Mouse (Mus musculus): ENCODE results near the gene Mid1.
A peak's percentile ranks its signal among the peaks of the same experiment; 100 is the strongest.

Mid1 gene

DNA sequence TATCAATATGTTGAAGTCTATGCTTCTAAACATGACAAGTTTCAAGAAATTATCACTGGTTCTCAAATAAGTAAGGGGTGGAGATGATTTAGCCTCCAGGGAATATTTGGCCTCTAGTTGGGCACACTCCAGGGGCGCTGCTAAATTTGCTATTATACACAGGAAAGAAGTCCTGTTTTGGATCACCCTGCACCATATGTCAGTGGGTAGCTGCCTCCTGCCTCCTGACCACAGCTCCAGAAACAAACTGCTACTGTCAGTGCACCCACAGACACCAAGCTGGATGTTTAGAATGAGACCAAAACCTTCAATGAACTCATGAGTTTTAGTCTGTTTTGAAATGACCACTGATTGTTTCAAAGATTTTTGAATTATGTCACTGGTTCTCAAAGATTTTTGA lies 128.7 kb downstream of the Mid1 start:
- DNase-seq: no peak

DNA sequence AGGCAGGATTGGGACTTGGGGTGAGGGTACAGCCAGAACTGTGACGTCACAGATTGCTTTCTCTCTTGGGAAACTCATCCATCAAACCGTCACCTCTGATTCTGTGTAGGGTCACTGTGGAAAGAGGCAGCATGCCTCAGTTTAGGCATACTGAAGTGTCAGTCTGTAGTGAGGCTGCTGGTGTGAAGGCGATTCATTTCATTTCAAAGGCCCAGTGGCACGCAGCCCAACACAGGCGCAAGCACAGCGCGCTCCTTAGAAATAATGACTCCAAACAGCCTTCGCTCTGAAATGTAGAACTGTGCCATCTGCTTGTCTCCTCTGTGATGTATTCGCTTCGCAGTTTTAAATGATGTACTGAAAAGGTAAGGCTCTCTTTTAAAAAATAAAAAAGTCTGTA lies 141.9 kb downstream of the Mid1 start:
- DNase-seq: no peak

DNA sequence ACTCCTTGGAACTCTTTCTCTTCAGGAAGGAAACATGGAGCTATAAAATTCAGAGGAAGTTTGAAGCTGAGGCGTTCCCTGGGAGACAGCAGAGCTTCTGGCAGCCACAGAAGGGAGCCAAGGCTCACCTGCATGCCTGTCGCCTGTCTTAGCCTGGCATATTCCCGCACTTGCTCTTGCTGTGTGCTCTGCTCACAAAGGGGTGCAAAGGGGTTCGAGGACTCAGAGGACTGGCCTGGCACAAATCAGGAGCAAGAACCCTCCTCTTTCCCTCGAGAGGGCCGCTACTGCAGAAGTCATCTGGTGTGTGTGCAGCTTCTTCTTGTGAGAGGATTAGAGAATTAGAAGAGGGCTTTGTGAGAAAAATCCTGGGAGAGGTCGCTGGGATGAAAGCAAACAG lies 142.7 kb downstream of the Mid1 start:
- DNase-seq: no peak

DNA sequence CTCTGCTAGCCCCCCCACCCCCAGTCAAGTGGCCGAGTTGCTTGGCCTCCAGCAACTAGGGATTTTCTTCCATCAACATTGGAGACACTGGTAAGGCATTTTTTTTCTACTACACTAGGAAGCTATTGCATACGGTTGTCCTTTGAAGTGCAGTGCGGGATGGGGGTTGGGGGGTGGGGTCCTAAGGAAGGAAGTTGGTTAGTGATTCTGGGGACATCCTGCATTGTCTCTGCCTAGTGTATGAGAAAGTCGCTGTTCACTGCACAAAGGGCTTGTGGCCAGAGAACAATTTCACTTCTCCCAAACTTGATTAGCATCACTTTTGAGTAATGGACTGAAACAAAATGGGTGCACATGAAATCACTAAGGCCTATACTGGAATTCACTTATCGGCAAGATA lies 143.1 kb downstream of the Mid1 start:
- DNase-seq: no peak

DNA sequence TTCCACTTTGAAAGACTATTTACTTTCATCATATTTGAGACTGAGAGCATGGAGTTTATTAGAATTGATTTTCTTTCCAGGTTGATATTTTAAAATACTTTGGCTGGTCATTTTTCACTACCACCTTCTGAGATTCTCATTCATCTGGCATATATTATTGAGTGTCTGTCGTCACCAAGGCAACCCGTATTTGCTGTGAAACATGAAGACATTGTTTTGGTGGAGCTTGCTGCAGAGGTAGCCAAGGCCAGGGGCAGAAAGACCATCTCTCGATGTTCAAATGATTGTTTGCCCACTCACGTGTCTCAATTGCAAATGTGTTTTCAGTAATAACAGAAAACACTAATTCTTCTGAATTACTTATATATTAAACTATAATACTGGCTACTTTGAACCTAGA lies 145.1 kb downstream of the Mid1 start:
- DNase-seq: no peak

DNA sequence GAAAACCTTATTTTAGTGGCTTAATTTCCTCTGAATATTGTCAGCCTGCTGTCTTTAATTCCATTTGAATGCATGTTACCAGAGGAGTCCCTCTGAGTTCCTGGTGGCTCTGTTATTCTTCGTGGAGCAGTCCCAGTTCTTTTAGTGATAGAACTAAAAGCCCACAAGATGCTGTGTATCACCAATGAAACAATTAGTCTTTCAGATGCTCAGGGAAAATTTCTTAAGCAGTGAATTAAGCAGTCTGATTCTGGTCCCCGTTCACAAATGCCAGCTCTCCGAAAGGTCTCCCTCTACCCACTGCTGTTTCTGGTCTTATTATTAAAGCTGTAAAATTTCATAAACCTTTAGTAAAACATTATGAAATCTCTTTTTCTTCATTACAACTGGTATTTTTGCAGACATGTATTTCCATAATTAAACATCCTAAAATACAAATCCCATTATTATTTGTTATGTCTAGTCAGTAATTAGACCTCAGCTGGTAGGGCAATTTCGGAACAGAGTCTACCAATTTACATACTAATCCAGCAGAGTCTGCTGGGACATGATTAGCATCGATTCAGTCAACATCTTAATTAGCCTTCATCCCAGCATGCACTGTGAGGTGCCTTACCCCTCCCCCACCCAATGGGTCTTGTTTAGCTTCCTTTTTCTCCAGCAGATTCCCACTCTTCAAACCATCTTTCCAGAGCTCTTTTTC lies 153.1 kb downstream of the Mid1 start:
- DNase-seq: no peak

DNA sequence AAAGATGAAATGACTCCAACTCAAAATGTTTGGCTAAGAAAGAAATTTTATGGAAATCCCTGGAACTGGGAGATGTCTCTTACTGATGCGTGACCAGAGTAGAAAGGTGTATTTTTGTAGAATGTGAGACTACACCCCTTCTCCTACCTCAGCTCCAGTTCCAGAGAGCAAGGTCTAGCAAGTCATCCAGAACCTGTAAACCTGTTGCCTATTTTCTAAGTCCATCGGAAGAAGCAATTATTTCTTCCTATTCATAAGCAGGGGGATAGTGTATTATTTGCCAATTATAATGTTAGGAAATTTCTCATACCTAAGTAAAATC lies 153.6 kb downstream of the Mid1 start:
- no peak for DNase-seq

DNA sequence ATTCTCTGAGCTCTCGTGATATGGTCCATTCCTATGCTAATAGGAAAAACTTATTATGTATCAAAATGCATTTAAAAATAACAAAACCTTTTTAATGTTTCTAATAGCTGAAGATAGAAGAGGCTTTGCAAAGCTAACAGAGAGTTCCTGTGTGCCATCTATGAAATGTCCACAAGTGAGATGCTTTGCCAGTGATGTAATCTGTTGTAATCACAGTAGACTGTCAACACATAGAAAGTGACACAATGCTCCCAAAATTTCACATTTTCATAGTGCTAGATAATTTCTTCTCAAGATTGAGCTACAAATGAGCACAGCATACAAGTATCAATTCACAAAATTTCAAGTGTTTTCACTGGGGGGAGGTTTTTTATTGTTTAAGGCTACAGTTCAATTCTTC lies 158.3 kb downstream of the Mid1 start:
- DNase-seq: no peak

DNA sequence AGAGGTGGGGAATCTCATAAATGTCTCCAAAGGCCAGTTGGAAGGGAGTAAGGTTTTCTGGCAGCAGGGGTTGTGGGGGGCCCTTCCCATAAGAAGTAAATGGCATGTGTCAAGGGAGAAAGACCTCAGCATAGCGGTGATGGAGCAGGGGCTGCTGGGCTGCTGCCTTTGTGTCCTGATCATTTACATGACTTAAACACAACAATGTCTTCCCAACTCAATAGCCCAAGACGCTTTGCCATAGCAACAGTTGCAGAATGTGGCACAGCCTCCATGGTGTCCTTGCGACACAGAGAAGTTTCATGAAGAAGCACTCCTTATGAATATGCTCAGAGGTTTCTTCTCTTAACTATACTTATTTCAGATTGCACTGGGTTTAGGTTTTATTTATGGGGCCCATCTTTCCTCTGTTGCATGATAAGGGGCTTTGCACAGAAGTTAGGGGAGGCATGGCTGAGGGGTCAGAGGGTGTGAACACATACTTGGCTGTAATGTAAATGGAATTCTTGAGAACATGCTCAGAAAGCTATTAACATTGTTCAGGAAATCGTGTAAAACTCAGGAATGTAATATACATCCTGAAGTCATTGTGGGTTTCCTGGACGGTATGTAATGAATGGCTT lies 159.3 kb downstream of the Mid1 start:
- no peak for DNase-seq

DNA sequence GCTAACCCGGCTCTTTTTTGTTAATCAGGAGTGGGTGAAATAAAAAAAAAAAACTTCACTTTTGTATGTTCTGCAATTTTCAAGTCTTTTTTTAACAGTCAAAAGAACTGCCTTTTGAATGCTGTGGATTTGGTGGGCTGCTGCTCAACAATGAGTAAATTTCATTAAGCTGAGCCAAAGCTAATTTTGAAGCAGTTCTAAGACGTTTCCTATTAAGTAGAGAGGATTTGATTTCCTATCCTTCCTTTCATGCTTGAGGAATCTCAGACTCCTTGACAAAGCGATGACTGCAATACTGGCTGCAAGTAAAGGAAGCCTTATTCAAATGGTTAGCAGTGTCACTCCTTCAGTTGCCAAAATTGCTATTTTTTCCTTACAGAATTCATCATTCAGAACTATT lies 161.2 kb downstream of the Mid1 start:
- no peak for DNase-seq

DNA sequence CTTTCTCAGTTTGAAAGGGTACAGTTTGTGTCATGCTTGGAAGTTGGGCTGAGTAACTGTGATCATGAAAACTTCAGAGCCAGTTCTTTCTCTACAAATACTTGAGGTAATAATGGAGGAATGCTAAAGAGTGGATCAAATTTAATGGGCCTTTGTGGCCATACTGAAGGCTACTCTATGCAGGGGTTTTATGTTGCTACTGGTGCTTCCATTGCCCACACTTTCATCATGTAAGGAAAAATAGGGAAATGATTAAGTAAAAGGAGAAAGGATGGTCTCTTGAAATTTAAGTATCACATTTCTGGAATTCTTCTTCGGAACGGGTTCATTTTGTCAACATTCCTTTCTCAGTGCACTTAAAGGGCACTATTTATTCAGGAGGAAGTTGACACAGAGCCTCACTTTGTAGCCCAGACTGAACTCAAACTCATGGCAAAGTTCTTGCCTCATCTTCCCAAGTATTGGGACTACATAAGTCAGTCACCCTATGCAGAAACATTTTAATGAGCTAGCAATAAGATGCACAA lies 176.3 kb downstream of the Mid1 start:
- DNase-seq: no peak

DNA sequence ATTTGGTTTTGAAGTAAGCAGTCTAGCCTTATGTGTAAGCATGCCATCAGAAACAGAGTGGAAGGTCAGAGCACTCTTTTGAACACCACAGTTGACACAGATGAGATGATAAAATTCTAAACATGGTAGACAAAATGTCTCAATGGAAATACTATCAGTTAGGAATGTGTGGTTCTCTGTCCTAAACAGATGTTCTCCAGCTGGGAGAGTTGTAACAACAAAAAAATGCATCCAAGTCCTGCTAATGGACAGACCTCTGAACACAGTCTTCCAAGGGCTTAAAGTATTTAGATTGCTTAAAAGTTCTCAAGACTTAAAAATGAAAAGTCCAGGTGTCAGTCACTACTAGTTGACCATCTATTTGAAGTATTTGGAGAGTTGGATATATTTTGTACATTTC lies 177.4 kb downstream of the Mid1 start:
- no peak for DNase-seq

DNA sequence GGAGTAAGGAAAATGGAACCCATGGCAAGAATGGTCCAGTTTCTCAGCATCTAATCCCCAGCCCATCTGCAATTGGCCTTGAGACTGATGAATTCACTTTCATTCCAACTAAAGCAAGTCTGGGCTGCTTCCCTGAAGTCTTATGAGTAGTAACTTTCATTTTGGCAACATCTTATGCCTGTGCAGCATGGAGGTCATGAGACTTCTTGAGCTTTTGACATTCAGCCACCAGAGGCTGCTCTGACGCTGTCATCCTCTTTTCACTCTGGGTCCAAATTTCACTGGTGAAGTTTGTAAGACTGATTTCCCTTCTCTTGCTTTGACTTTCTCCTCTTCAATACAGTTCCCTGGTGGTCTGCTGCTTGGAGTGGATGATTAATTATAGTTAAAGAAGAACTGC lies 177.8 kb downstream of the Mid1 start:
- DNase-seq: peak; percentile 81

DNA sequence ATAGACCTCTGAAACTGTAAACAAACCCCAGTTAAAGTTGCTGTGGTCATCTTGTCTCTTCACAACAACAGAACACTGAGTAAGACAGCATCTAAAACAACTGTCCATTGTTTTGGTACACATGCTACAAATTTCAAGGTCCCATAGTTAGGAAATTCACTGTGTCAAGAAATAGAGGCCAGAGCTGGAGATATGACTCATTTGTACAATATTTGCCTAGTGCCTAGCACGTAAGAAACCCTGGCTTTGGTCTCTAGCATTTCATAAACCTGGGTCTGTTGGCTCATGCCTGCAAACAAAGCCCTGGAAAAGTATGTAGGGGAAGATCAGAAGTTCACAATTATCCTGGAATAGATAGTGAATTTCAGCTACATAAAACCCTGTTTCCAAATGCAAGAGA lies 178.8 kb downstream of the Mid1 start:
- no peak for DNase-seq

DNA sequence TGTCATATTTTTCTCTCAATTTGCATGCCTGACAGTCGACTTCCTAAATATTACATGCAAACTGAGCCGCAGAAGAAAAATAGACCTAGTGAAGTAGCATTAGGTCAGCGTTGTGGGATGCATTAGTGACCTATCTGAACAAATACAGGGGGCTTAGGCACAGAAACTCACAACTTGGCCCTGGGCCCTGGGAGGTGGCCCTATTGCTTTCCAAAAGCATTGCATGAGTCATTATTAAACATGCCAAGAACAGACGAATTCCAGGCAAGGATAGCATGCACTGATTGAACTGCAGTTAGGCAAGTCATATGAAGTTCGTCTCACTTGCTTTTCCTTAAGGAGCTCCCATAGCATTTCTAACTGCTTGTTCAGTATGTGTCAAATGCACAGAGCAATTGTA lies 183.2 kb downstream of the Mid1 start:
- DNase-seq: no peak

DNA sequence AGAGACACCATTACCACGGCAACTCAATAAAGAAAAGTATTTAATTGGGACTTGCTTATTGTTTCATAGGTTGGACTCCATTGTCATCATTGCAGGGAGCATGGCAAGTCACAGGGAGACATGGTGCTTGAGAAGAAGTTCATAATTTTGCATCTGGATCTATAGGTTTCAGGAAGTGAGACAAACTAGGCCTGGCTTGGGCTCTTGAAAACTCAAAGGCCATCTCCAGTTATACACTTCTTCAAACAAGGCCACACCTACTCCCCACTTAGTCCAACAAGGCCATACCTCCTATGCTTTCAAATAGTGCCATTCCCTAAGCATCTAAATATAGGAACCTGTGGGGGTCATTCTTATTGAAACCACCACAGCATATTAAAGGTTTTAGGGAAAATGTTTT lies 189.5 kb downstream of the Mid1 start:
- DNase-seq: no peak

DNA sequence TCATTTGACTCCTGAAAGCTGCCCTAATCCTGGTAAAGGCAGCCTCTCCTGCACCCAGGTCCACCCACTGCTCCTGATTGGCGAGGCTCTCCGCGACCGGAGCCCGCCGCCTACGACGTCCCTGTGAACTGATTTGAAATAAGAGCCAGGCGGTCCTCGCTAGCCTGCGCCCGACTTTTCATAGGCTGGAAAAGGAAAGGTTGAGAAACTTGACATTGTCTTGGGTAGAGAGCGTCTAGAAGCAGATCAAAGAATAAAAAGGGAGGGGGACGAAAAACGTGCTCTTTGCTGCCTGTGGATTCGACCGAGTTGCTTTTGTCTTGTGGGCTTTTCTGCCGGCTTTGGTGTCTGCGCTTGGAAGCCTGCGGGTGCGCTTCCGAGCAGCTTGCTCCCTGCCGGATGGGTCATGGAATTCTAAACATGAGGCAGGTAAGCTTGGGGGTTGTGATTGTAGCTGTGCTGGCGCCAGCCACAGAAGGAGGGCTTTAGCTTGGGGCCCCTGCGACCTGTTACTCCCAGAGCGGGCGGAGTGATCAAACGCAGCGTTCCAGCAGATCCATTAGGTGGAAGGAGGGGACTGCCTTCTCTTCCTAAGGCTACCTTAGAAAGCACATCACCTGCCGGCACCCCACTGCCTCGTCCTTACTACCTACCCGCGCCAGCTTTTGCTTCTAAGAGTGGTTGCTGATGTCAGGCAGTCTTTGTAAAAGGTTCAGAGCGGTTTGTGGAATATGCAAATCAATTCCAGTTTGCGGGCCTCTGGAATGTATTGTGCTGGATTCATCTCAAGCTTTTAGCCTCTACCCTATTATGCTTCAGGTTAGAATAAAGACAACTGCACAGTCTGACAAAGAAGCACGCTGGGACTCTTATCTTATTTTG lies 194.7 kb downstream of the Mid1 start:
- DNase-seq: peak; percentile 93

DNA sequence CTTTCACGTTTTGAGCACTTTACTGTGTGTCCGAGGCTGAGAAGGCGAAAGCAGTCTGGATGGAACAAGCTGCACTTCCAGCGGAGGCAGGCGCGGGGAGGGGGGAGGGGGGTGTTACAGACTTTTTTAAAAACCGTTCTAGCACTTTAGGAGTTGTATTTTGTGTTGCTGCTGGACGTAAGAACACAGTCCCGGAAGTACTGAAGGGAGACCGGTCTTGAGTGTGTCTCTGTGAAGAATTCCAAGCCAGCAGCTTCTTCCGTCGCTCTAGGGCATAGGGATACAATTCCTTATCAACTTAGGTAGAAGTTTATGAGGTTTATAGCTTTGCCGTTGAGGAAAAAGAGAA lies 195.3 kb downstream of the Mid1 start:
- no peak for DNase-seq

DNA sequence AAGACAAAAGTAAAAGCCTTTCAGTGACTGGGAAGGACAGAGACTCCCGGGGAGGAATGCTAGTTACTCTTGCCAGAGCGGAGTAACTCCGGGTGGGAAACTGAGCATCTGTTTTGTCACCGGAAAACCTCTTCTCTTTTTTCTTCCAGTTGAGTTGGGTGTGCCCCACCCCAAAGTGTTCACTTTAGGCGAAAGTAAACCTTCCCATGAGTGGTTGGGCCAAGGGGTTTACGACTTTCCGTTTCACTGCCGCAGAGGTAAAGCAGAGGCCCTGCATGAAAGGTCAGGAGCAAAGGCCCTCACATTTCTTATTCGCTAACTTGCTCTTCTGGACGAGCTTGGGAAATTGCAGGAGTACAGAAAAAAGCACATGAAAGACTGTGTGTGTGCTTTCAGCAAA lies 195.8 kb downstream of the Mid1 start:
- peak; percentile 32 for DNase-seq

DNA sequence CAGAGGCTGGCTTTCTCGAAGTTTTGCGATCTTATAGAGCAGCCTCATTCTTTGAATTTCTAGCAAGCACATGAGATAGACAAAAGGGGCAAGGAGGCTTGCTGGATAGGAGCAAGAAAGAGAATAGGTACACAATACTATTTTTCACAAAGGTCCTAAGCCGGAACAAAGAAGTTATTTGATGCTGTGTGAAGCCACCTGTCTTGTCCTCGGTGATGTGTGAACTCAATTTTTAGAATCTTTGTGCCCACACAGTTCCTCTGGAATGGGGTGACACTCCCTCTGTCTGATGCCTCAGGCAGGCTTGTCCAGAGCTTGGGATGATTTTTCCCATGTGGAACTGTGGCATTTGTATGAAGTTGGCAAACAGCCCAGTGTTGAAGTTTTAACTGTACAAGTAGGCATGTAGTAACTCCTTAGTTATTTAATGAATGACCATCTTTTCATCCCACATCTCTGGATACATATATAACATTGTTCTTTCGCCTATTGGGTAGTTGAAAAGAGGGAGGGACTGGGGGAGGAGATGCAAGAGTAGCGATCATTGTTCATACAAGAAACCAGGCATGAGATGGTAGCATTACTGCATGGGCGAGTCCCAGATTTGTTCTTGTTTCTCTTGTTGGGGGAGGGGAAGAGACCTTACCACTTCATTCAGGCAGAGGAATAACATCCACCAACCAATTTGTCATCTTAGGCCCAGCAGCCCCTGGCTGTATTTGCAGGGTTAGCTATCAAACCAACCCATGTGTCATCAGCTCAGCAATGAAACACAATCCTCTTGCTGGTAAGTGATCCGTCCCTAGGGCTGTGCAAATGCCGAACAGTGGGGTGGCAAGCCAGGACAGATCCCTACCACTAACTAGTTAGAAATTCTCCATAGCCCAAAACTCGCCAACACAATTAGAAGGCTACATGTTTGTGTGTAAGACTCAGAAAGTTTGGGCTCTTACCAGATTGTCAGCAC lies 196.5 kb downstream of the Mid1 start:
- peak; percentile 41 for DNase-seq

DNA sequence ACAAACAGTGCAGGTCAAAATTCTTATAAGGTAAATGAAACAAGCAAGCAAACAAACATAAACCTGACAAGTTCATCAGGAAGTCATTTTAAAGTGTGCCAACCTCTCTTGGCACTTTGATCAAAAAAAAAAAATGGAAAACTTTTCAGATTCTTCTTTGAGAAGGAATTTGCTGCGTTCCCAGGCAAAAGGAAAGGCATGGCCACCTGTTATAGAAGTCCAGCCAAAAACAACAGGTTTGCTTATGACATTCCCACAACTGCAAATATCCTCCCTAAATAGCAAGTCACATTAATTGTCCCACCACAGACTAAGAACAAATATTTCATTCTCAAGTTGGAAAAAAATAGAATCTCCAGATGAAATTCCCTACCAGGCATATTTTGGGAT lies 197.2 kb downstream of the Mid1 start:
- no peak for DNase-seq

DNA sequence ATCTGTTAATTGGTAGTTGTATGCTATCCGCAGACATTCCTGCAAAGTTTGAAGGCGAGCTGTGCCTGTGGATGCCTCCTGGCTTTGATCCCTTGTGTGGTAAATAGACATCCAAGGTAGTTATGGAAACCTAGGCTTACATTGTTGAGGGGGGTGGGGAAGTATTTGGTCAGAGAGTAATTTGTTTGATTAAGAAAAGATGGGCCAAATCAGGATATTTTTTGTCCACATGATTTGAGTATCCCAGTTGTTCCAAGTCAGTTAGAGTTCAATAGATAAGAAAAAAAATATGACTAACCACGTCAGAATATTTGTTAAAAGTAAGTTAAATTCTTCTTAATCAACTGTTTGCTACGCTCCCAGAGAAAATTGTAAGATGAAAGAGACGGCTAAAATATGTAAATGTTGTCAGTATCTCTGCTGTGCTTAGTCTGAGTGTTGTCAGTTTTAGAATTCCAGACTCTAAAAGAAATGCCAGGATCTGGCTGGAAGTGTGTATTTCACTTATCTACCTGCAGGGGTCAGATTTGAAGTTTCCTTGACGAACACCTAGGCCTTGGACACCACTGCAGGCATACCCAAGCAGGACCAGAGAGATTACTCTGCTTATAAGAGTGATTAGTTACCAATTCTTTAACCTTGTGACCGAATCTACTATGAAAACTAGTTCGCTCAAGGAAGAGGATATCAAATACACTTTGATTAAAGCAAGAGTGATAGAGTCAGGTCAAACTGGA lies 198.7 kb downstream of the Mid1 start:
- DNase-seq: peak; percentile 86

All from kidney, adult 9 months (tissue).